Mouse (Mus musculus) cerebellum, adult 9-10 months (tissue): ENCODE measurements around the gene Dvl1.
A peak's percentile ranks its signal among the peaks of the same experiment; 100 is the strongest.

Experiments used
- DNase-seq: peaks from one replicate; pipeline ENCODE4 v3.0.0; 2022

The Dvl1 gene

DNA sequence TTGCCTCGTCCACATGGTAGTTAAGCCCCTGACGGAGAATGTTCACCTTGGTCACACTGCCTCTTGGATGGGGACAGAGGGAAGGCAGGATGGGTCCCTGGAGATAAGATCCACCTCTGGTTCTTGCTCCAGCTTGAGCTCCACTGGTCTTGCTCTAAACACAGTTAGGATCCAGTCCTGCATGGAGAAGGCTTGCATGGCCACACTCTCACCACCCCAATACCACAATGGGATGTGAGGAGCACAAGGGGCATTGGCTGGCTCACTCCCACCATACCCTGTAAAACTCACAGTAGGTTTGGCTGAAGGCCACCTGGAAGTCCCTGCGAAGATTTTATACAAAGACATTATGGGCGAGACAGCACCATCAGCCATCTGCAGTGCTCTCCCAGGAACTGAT lies 61.5 kb downstream of the Dvl1 start:
- DNase-seq: peak; percentile 1
